Mouse (Mus musculus) heart, adult 2 months (tissue): ENCODE measurements around the gene Cuta. TPM values are rescaled to one million over a fixed set of nuclear protein-coding genes. Genes with fewer than 3 reads are reported as not detected.
A peak's percentile ranks its signal among the peaks of the same experiment; 100 is the strongest.

Experiments used
- DNase-seq, 2 experiments: peaks; one replicate each; pipeline ENCODE4 v3.0.0; 2021
- H3K27ac ChIP-seq: fragments of 200-600 bp; 2 replicates; pipeline ENCODE4 v1.8.1; 2022
- H3K27me3 ChIP-seq: fragments of 200-500 bp; 2 replicates; pipeline ENCODE4 v1.6.1; 2012; ENCODE audit warnings: mild to moderate bottlenecking, low read length, inconsistent platforms, mixed read lengths; ENCODE audit not compliant: control insufficient read depth, insufficient read depth
- H3K36me3 ChIP-seq: fragments of 200-500 bp; 2 replicates; pipeline ENCODE4 v1.6.1; 2012; ENCODE audit warnings: low read length, inconsistent platforms; ENCODE audit not compliant: control insufficient read depth, insufficient read depth
- H3K4me1 ChIP-seq: fragments of 200-500 bp; 2 replicates; pipeline ENCODE4 v1.6.1; 2011; ENCODE audit warnings: low read length; ENCODE audit not compliant: control insufficient read depth, insufficient read depth
- H3K4me3 ChIP-seq: fragments of 200-600 bp; 2 replicates; pipeline ENCODE4 v1.8.1; 2022
- H3K79me2 ChIP-seq: fragments of 200-500 bp; replicated peaks from 2 replicates; pipeline ENCODE4 v1.6.1; 2012; ENCODE audit warnings: mild to moderate bottlenecking, inconsistent platforms, low read length, moderate library complexity, mixed read lengths; ENCODE audit not compliant: control insufficient read depth, insufficient read depth
- H3K9ac ChIP-seq: fragments of 200-500 bp; 2 replicates; pipeline ENCODE4 v1.6.1; 2012; ENCODE audit warnings: low read depth, mild to moderate bottlenecking, control low read depth, inconsistent platforms, low read length, mixed read lengths
- CTCF ChIP-seq: fragments of 200-600 bp; IDR thresholded peaks from 2 replicates; pipeline ENCODE4 v1.8.1; 2022; ENCODE audit warnings: antibody characterized with exemption, mild to moderate bottlenecking, moderate library complexity
- EP300 ChIP-seq: fragments of 200-500 bp; IDR thresholded peaks from 2 replicates; pipeline ENCODE4 v1.6.1; 2011; ENCODE audit warnings: low read depth, low read length, control low read depth; ENCODE audit not compliant: insufficient read depth
- POLR2A ChIP-seq: fragments of 200-500 bp; IDR thresholded peaks from 2 replicates; pipeline ENCODE4 v1.6.1; 2011; ENCODE audit warnings: mild to moderate bottlenecking, low read depth, low read length, control low read depth; ENCODE audit not compliant: insufficient read depth
- WGBS: fragments of 180-500 bp; shearing (Covaris S2); methylation state at CpG from one replicate; pipeline ENCODE4 v1.1.7; 2018; 5-methylcytosine and 5-hydroxymethylcytosine counted together
- intact Hi-C: fragments of 180-260 bp; cut with DNase I; formaldehyde crosslinking; loops from one replicate; pipeline ENCODE4 v1.15.1; 2025
- polyA plus RNA-seq: library from polyadenylated mRNA; depleted of rRNA; stranded (reverse); fragments of >200 nt; gene quantifications from 2 replicates; pipeline ENCODE4 v1.2.3, GENCODE M21; 2012
- total RNA-seq, 2 experiments: library from RNA; stranded (reverse); gene quantifications; 2 replicates each; pipeline ENCODE4 v1.2.3; 2021

The Cuta gene
- total and polyA plus RNA-seq, 3 experiments, result 78.6 to 96.6 (median 94.2) TPM

DNA sequence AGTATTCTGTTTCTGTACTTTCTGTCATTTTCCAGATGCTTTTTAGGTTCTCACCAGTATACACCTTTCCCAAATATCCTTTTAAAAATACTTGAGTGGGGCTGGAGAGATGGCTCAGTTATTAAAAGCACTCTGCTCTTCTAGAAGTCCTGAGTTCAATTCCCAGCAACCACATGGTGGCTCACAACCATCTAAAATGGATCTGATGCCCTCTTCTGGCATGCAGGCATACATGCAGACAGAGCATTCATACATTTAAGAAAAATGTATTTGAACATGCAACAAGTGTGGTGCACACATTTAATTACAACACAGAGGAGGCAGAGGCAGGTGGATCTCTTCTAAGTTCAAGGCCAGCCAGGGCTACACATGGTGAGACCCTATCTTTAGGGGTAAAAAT lies 36.0 kb upstream of the Cuta start:
- no peaks in the 10 kb centered on the region for H3K36me3 ChIP-seq
- peaks cover 3% of the 10 kb centered on the region; the same call in 1 of the 2 replicates for H3K4me1 ChIP-seq
- TF ChIP-seq EP300 (no peak), CTCF (peak; percentile 35), POLR2A (no peak)
- no peaks in the 10 kb centered on the region for H3K27me3 ChIP-seq
- H3K79me2 ChIP-seq, result 0 out of 2 replicates have a peak, but pooled peaks cover 3% of the 10 kb centered on the region
- H3K4me3 ChIP-seq, result no peak overlapping the region
- H3K27ac ChIP-seq, result no peak overlapping the region
- DNase-seq, result no peak
- intact Hi-C loops, result no loop called here
- H3K9ac ChIP-seq, result no peak overlapping the region

DNA sequence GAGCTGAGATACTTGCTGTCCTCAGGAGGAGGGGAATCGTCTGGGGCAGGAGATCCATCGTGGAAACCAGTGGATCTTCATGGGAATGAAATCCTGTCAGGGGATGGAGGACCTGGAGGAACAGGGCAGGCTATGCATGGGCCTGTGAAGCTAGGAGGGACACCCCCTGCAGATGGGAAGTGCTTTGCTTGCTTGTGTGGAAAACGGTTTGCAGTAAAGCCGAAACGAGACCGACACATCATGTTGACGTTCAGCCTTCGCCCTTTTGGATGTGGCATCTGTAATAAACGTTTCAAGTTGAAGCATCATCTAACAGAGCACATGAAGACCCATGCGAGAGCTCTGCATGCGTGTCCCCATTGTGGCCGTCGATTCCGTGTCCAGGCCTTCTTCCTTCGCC lies 35.2 kb upstream of the Cuta start:
- Histone ChIP-seq H3K27ac (no peak overlapping the region), H3K79me2 (0 out of 2 replicates have a peak, but pooled peaks cover 3% of the 10 kb centered on the region), H3K27me3 (no peaks in the 10 kb centered on the region), H3K9ac (no peak overlapping the region), H3K4me3 (no peak overlapping the region), H3K36me3 (no peaks in the 10 kb centered on the region), H3K4me1 (peaks cover 3% of the 10 kb centered on the region; the same call in 1 of the 2 replicates)
- no peak for DNase-seq
- TF ChIP-seq CTCF (no peak), POLR2A (no peak), EP300 (no peak)
- intact Hi-C loops, result loop anchor here (5.0 kb wide), 1 partner anchor 57 kb away; the partner anchor contains the start of gene Kifc5b
- 90% methylated on average over 15 of the region's 15 CpGs for WGBS

DNA sequence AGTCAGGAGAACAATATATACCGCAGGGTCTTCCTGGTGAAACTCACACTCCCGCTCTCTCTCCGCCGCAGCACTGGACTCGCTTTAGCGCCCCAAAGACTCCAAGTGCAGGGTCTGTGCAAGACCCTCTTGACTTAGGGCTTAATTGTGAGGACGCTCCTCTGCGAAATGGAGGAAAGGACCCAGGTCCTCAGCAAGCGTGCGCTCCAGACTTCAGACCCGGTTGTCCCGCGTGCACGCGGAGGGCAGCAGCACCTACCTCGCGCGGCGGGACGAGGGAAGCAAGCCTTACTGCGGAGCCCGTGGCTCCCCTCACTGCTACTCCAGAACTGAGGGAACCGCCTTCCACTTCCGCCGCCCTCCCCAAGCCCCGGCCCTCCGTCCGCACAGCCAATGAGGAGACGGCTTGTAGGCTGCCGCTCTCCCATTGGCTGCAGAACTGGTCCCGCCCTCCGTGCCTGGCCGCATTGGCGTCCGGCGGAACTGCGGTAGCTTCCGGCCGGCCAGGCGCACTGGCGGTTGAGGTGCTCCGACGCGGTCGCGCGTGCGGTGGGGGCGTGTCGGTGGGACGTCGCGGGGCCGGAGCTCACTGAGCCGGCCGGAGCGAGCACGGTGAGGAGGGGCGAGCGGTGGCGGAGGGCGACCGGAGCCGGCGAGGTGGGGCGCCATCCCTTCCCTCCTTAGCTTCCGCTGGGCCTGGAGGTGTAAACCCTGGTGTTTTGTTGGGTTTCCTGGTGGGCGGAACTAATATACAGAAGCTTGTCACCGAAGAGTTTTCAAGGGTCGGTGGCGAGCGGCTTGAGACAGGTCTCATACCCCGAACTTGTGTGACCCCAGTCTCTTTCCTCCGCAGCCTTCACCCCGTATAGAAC lies 33.6 kb upstream of the Cuta start, which contains the start of gene Zbtb9:
Gene Zbtb9 (plus strand): TSS at position 465 of the 872 bp plus-strand sequence.
- TF ChIP-seq EP300 (peak; percentile 50; the same call in 1 of the 2 replicates), CTCF (no peak), POLR2A (peak; percentile 99)

DNA sequence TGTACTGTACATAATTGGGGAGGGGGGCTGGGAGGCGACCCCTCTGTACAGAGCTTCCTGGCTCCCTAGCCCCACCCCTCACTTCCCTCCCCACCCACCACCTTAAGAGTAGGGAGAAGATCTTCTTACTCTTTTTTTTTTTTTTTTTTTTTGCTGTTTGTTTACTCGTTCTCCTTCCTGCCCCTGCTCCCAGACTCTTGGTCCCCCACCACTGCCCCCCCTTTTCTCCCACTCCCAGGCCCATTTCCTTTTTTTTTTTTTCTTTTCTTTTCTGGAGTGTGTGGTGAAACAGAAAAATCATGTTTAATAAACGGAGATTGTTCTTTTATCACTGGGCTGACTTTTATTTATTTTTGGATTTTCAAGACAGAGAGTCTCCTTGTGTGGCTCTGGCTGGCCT lies 32.7 kb upstream of the Cuta start:
- H3K27me3 ChIP-seq, result no peaks in the 10 kb centered on the region
- 0 out of 2 replicates have a peak, but pooled peaks cover 3% of the 10 kb centered on the region for H3K79me2 ChIP-seq
- WGBS, result 2% methylated on average over 3 of the region's 3 CpGs
- peak overlapping the region; percentile 81 for H3K4me3 ChIP-seq
- H3K36me3 ChIP-seq, result no peaks in the 10 kb centered on the region
- peak overlapping the region; percentile 91 for H3K9ac ChIP-seq
- peak overlapping the region; percentile 91; the same call in 1 of the 2 replicates for H3K27ac ChIP-seq
- intact Hi-C loops, result loop anchor here (2.0 to 5.0 kb wide), 3 partner anchors 25 to 55 kb away; partner anchors contain the start of genes Cuta and Kifc5b
- no peak for TF ChIP-seq EP300
- TF ChIP-seq CTCF, result no peak
- TF ChIP-seq POLR2A, result no peak
- no peak for DNase-seq
- peaks cover 3% of the 10 kb centered on the region; the same call in 1 of the 2 replicates for H3K4me1 ChIP-seq

More for the DNA sequence above, 33.6 kb upstream of the Cuta start, which contains the start of gene Zbtb9:
- under 1% methylated on average over 75 of the region's 75 CpGs for WGBS
- Histone ChIP-seq H3K4me1 (peaks cover 3% of the 10 kb centered on the region; the same call in 1 of the 2 replicates), H3K4me3 (peak within 1 kb of the TSS; percentile 81), H3K27me3 (no peaks in the 10 kb centered on the region), H3K27ac (peak within 1 kb of the TSS; percentile 91), H3K9ac (peak within 1 kb of the TSS; percentile 91), H3K79me2 (0 out of 2 replicates have a peak, but pooled peaks cover 3% of the 10 kb centered on the region), H3K36me3 (no peaks in the 10 kb centered on the region)
- intact Hi-C loops, result loop anchor here (2.0 to 5.0 kb wide), 3 partner anchors 26 to 56 kb away; partner anchors contain the start of genes Cuta and Kifc5b
- DNase-seq, result peak; percentile 97 to 98

DNA sequence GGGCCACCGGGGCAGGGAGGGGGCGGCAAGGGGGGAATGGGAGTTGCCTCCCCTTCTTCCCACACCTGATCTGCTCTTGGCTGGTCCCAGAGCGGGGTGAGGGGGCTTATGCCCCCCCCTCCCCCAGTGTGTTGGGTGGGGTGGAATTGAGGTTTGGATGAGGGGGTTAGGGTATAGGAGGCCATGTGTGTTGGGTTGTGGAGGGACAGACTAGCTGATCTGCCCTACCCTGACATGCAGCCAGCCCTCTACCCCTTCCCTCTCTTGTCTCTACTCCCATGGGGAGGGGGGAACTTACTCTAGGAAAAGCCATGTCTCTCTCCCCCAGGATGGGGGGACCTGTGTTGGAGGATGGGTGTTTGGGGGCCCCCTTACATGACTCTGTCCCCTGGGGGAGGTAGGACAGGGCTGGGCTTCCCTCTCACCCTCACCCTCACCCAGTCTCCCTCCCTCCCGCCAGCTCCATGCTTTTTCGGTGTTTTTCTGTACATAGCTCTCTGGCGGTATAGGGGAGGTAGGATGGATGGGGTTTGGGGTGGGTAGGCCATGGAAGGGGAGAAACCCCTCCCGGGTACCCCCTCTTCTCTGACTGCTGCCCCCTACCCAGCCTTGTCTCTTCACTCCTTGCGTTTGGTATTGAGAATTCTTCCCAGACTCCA lies 32.0 kb upstream of the Cuta start:
- 60% methylated on average over 8 of the region's 8 CpGs for WGBS

More for the DNA sequence above, 32.0 kb upstream of the Cuta start:
- no peak for DNase-seq
- Histone ChIP-seq H3K36me3 (no peaks in the 10 kb centered on the region), H3K4me3 (no peak overlapping the region), H3K27me3 (no peaks in the 10 kb centered on the region), H3K4me1 (peaks cover 3% of the 10 kb centered on the region; the same call in 1 of the 2 replicates), H3K27ac (no peak overlapping the region), H3K9ac (no peak overlapping the region), H3K79me2 (0 out of 2 replicates have a peak, but pooled peaks cover 3% of the 10 kb centered on the region)
- TF ChIP-seq CTCF, result no peak
- no peak for TF ChIP-seq EP300
- intact Hi-C loops, result loop anchor here (5.0 kb wide), 1 partner anchor 54 kb away; the partner anchor contains the start of gene Kifc5b
